Mouse (Mus musculus): ENCODE measurements at regions not wholly inside any gene's neighbourhood (a gene's known extent, or its start where the extent isn't known, plus 50 kb on each side); places are given as distances from the start of the nearest gene placed in this dataset.

DNA sequence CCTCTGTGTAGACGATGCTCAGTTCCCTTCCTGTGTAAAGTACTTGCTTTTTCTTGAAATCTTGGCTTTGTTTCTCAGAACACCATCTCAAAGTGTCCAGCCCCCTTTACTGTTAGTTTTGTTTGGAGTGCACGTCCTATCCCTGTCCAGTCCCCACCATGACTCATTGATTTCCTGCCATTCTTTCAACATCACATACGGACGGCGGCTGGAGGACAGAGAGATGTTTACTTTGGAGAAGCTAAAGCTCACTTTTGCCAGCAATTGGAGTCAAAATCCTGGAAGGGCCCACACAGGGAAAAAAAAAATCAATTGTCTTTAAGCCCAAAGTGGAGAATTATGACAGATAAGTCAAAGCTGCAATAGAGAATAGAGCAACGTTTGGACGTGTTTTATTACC, 51.8 kb downstream of the Gm5426 start:
- Histone ChIP-seq H3K4me1 (replicated peaks; ENCODE audit: control insufficient read depth, insufficient read depth) (peaks cover 2% of the 10 kb centered on the region; the same call in 1 of the 2 replicates), H3K27ac (replicated peaks) (peak overlapping the region; percentile 61; the same call in 1 of the 2 replicates), H3K9me3 (ENCODE audit: control insufficient read depth, low read length) (no peaks in the 10 kb centered on the region), H3K36me3 (ENCODE audit: control insufficient read depth, insufficient read depth, low read length) (no peaks in the 10 kb centered on the region), H3K9ac (ENCODE audit: low read length) (no peak overlapping the region), H3K4me3 (ENCODE audit: low read depth, low read length) (no peak overlapping the region), H3K27me3 (ENCODE audit: control insufficient read depth, insufficient read depth, low read length) (no peaks in the 10 kb centered on the region), H3K4me2 (replicated peaks; ENCODE audit: low read depth) (no peak overlapping the region)
- WGBS = 9% methylated on average over 7 of the region's 7 CpGs
- TF ChIP-seq CTCF (IDR thresholded peaks at IDR 0.05; ENCODE audit: low read depth) = no peak
- TF ChIP-seq EP300 (optimal IDR thresholded peaks at IDR 0.05) = no peak
- DNase-seq (ENCODE audit: low spot score) = peak; percentile 21
- peak; percentile 87 for ATAC-seq (ENCODE audit: low FRiP score, low TSS enrichment)

DNA sequence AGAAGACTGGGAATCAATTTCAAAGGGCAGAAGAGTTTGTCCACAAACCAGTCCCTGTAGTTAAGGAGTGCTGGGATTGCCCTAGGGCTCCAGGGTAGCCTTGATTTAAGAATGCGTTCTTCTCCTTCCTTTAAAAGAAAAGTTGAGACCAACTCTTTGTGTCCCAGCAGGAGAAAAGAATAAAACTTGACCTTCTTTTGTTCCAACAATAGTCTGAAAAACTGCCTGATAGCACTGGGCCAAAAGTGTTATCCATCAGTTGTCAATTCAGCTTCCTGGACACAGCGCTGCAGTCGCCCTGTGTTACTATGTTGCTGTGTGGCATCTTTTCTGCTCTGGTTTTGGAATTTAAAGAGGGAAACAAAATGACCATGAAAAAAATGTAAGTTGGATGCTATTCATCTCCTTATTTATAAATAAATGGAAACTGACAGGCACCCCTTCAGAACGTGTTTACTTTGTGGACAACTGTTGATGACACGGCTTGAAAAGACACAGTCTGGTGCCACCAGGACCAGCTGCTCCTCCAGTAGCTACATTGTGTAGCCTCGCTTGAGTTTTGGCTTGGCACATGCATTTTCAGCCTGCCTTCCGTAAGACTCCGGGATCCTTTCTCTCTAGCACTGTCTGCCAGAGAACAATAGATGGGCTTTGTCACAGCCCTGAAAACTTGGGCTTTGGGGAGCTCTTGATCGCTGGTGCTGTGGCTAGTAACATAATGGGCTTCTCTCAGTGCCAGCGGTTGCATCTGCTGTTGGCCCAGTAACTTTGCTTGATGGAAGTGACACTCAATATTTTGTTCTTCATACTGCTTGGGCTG, 54.0 kb downstream of the Gm5426 start:
- H3K4me3 ChIP-seq (ENCODE audit: low read depth, low read length) = no peak overlapping the region
- no peaks in the 10 kb centered on the region for H3K36me3 ChIP-seq (ENCODE audit: control insufficient read depth, insufficient read depth, low read length)
- no peak overlapping the region; the same call in 1 of the 2 replicates for H3K27ac ChIP-seq (replicated peaks)
- DNase-seq (ENCODE audit: low spot score) = no peak
- no peak for TF ChIP-seq CTCF (IDR thresholded peaks at IDR 0.05; ENCODE audit: low read depth)
- no peak for TF ChIP-seq EP300 (optimal IDR thresholded peaks at IDR 0.05)
- no peaks in the 10 kb centered on the region for H3K27me3 ChIP-seq (ENCODE audit: control insufficient read depth, insufficient read depth, low read length)
- no peak overlapping the region for H3K9ac ChIP-seq (ENCODE audit: low read length)
- 52% methylated on average over 10 of the region's 10 CpGs for WGBS
- H3K4me2 ChIP-seq (replicated peaks; ENCODE audit: low read depth) = no peak overlapping the region
- H3K4me1 ChIP-seq (replicated peaks; ENCODE audit: control insufficient read depth, insufficient read depth) = peaks cover 2% of the 10 kb centered on the region; the same call in 1 of the 2 replicates
- ATAC-seq (ENCODE audit: low FRiP score, low TSS enrichment) = no peak
- H3K9me3 ChIP-seq (ENCODE audit: control insufficient read depth, low read length) = no peaks in the 10 kb centered on the region

DNA sequence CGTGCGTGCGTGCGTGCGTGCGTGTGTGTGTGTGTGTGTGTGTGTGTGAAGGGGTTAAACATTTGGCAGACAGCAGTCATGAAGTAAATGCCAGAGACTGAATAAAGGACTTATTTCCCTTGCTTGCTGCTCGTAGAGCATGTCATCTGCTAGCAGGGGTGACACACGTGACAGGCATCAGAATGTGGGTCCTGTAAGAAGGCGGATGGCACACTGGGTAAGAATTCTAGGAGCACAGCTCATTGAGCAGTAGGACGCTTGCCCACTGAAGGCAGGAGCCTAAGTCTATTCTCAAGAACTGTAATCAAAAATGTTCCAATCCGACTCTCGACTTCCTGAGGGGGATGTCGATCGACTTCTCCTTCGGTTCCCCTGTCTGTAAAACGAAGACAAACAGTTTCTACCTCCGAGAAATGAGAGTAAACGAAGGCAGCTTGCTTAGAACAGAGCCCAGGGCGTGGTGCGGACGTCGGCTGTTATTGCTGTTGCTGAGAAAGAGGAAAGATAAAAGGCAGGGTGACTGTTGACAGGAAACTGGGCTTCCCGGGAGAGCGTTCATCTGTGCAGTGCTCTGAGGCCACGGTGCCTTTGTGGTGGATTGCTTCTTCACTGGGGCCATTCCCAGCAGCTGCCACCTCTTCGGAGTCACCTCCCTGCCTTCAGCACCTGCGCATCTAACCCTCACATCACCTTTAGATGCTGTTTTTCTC, 64.7 kb downstream of the Gm5426 start:
- ATAC-seq (ENCODE audit: low FRiP score, low TSS enrichment) (no peak), DNase-seq (ENCODE audit: low spot score) (peak; percentile 23)
- WGBS = 55% methylated on average over 27 of the region's 27 CpGs
- no peaks in the 10 kb centered on the region for H3K4me1 ChIP-seq (replicated peaks; ENCODE audit: control insufficient read depth, insufficient read depth)
- no peak for TF ChIP-seq CTCF (IDR thresholded peaks at IDR 0.05; ENCODE audit: low read depth)
- no peak for TF ChIP-seq EP300 (optimal IDR thresholded peaks at IDR 0.05)
- H3K36me3 ChIP-seq (ENCODE audit: control insufficient read depth, insufficient read depth, low read length) = no peaks in the 10 kb centered on the region
- no peak overlapping the region for H3K4me3 ChIP-seq (ENCODE audit: low read depth, low read length)
- H3K9ac ChIP-seq (ENCODE audit: low read length) = peak overlapping the region; percentile 23; the same call in 1 of the 2 replicates
- H3K27me3 ChIP-seq (ENCODE audit: control insufficient read depth, insufficient read depth, low read length) = no peaks in the 10 kb centered on the region
- H3K27ac ChIP-seq (replicated peaks) = 0 out of 2 replicates have a peak overlapping the region, but pooled peaks have one; percentile 24
- no peaks in the 10 kb centered on the region for H3K9me3 ChIP-seq (ENCODE audit: control insufficient read depth, low read length)
- H3K4me2 ChIP-seq (replicated peaks; ENCODE audit: low read depth) = peak overlapping the region; percentile 31

DNA sequence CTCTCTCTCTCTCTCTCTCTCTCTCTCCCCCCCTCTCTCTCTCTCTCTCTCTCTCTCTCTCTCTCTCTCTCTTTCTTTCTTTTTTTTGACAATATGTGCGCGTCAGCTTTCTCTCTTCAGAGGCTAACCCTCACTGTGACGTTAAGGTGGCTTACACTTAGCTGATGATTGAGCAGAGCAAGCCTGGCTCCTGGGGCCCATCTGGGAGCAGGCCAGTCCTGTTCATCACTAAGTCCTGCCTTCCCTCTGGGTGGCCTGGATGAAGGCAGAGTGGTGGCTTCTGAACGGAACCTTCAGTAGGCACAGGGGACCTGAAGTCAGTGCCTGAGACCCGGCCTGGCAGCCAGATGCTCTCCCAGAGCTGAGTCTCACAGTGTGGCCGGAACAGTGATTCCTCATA, 65.5 kb downstream of the Gm5426 start:
- no peaks in the 10 kb centered on the region for H3K27me3 ChIP-seq (ENCODE audit: control insufficient read depth, insufficient read depth, low read length)
- DNase-seq (ENCODE audit: low spot score) = no peak
- H3K9me3 ChIP-seq (ENCODE audit: control insufficient read depth, low read length) = no peaks in the 10 kb centered on the region
- H3K36me3 ChIP-seq (ENCODE audit: control insufficient read depth, insufficient read depth, low read length) = no peaks in the 10 kb centered on the region
- no peaks in the 10 kb centered on the region for H3K4me1 ChIP-seq (replicated peaks; ENCODE audit: control insufficient read depth, insufficient read depth)
- ATAC-seq (ENCODE audit: low FRiP score, low TSS enrichment) = no peak
- H3K4me3 ChIP-seq (ENCODE audit: low read depth, low read length) = no peak overlapping the region
- H3K27ac ChIP-seq (replicated peaks) = no peak overlapping the region
- TF ChIP-seq CTCF (IDR thresholded peaks at IDR 0.05; ENCODE audit: low read depth) = no peak
- no peak overlapping the region for H3K4me2 ChIP-seq (replicated peaks; ENCODE audit: low read depth)
- WGBS = 64% methylated on average over 6 of the region's 6 CpGs
- no peak overlapping the region for H3K9ac ChIP-seq (ENCODE audit: low read length)

DNA sequence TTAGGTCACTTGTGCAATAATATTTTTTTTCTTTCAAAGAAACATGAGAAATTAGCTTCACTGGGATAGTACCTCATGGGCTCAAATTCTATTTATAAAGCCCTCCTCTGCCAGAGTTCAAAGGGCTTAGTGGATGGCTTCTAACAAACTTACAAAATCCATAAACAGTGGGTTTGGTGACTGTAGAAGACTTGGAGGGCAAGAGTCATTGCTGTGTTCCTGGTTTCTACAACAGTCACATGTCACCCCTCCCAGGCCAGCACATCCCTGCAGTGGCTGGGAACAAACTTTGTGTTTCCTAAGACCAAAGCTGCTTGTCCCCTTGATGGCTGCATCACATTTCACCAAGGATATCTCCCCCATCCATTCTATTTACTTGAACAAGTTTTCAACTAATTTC, 66.5 kb downstream of the Gm5426 start:
- no peak overlapping the region for H3K4me2 ChIP-seq (replicated peaks; ENCODE audit: low read depth)
- TF ChIP-seq EP300 (optimal IDR thresholded peaks at IDR 0.05) = no peak
- TF ChIP-seq CTCF (IDR thresholded peaks at IDR 0.05; ENCODE audit: low read depth) = no peak
- no peaks in the 10 kb centered on the region for H3K9me3 ChIP-seq (ENCODE audit: control insufficient read depth, low read length)
- no peak for DNase-seq (ENCODE audit: low spot score)
- no peaks in the 10 kb centered on the region for H3K36me3 ChIP-seq (ENCODE audit: control insufficient read depth, insufficient read depth, low read length)
- H3K27me3 ChIP-seq (ENCODE audit: control insufficient read depth, insufficient read depth, low read length) = no peaks in the 10 kb centered on the region
- no peak overlapping the region for H3K9ac ChIP-seq (ENCODE audit: low read length)
- no peak overlapping the region for H3K27ac ChIP-seq (replicated peaks)
- no peaks in the 10 kb centered on the region for H3K4me1 ChIP-seq (replicated peaks; ENCODE audit: control insufficient read depth, insufficient read depth)
- no peak for ATAC-seq (ENCODE audit: low FRiP score, low TSS enrichment)
- no peak overlapping the region for H3K4me3 ChIP-seq (ENCODE audit: low read depth, low read length)

DNA sequence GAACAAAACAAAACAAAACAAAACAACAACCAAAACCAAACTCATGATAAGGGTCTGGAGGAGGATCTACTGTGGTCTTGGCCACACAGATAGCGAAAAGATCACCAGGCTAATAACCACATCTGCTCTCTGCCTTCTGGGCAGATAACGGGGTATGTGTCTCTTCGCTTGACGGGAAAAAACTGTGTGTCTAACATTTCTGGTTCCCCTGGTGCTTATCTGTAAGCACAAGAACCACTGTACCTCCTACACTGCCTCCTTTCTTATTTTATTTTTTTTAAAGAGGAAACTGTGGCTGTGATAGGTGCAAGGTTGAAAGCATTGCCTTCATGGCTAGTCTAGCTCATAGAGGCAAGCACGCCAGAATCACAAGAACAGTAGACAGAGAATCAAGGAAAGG, 67.8 kb downstream of the Gm5426 start:
- TF ChIP-seq CTCF (IDR thresholded peaks at IDR 0.05; ENCODE audit: low read depth) (no peak), EP300 (optimal IDR thresholded peaks at IDR 0.05) (no peak)
- Histone ChIP-seq H3K4me2 (replicated peaks; ENCODE audit: low read depth) (no peak overlapping the region), H3K27me3 (ENCODE audit: control insufficient read depth, insufficient read depth, low read length) (no peaks in the 10 kb centered on the region), H3K9me3 (ENCODE audit: control insufficient read depth, low read length) (no peaks in the 10 kb centered on the region), H3K4me1 (replicated peaks; ENCODE audit: control insufficient read depth, insufficient read depth) (no peaks in the 10 kb centered on the region), H3K4me3 (ENCODE audit: low read depth, low read length) (no peak overlapping the region), H3K36me3 (ENCODE audit: control insufficient read depth, insufficient read depth, low read length) (no peaks in the 10 kb centered on the region), H3K9ac (ENCODE audit: low read length) (no peak overlapping the region), H3K27ac (replicated peaks) (no peak overlapping the region)
- no peak for DNase-seq (ENCODE audit: low spot score)
- 88% methylated on average over 5 of the region's 5 CpGs for WGBS
- ATAC-seq (ENCODE audit: low FRiP score, low TSS enrichment) = no peak

All from stomach, postnatal 0 days (tissue).